Mouse (Mus musculus) cerebellum, postnatal 36 days (tissue): ENCODE results near the gene Spata16.

Experiments used
- DNase-seq, 2 experiments: peaks; one replicate each; pipeline ENCODE4 v3.0.0; 2021 to 2022; ENCODE audit warnings: mixed read lengths in 2 of 2

Spata16 gene

GRCm38 (mm10) chr3:26834178-26835050 lies 197.0 kb downstream of the Spata16 start:
- no peak for DNase-seq

GRCm38 (mm10) chr3:26835051-26835755 lies 197.8 kb downstream of the Spata16 start:
- no peak for DNase-seq

- DNase-seq: peak; percentile 26 to 27
These were observed 207.6 kb downstream of the Spata16 start for GRCm38 (mm10) chr3:26845041-26845440.

DNA sequence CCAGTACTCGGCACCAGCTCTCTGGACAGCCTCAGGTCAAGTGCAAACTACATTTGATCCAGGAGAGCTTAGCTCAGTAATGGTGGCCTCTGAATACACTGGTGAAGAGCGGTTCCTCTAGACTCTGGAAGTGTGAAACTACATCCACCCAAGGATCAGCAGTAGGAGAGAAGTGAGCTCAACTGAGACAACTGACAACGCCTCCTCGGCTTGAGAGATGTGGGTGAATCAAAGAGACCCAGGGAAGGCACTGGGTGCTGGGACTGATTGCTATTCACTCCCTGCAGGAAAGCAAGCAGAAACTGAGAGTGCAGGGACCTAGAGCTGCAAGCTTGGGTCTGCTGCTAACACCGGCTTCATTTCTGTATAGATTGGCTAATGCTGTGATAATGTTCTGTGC lies 210.5 kb downstream of the Spata16 start:
- DNase-seq: no peak

DNA sequence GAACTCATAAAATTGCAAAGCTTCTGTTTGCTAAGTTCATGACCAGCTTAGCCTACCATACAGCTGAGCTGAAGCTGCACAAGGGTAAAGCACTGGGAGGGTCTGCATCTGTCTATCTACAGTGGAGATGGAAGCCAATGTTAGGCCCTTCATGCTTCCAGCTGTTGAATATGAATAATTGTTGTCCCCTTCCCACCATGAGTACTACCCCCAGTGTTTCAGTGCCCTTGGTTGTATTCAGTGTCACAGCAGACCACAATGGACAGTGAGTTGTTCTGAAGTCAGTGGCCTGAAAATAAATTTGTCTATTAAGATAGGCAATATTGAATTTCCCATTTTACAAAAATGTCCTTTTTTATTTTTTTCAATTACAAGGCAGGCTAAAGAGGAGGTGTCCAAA lies 212.8 kb downstream of the Spata16 start:
- DNase-seq: no peak

DNA sequence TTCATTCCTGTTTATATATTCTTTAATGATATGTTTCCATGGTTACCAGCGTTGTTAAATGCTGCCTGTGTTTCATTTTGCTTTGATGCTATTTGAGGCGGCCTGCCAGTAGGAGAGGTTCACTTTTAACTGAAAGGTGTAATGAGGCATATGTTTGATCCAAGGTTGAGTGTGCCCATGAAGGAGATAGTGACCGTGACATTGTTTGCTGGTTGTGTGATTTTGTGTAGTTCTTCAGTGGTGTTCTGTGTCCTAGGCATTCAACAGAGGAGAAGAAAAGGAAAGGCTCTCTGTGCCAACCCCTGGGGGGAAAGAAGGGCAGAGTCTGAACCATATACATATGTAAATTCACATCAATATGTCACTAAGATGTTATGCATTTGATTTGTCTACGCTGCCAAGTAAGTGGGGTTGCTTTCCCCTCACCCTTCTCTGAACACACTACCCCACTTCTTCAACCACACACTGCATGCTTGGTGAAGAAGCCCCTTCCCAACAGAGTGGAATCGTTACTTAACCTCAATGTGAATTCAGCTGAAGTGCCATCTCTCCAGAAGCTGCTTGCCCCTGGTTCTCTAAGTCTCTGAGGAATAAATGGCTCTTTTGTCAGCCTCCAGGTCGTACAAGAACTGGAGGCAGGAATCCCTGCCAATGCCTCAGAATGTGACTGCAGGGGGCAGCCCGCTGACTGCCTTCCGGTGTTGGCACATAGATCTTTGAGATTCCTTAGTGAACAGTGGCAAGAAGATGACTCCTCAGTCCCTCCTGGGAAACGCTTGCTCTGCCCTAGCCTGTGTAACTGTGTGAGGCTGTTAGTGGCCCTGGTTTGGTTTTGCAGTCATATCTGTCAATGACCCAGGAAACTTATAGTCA lies 213.5 kb downstream of the Spata16 start:
- DNase-seq: peak in 1 of 2 experiments; percentile 11

DNA sequence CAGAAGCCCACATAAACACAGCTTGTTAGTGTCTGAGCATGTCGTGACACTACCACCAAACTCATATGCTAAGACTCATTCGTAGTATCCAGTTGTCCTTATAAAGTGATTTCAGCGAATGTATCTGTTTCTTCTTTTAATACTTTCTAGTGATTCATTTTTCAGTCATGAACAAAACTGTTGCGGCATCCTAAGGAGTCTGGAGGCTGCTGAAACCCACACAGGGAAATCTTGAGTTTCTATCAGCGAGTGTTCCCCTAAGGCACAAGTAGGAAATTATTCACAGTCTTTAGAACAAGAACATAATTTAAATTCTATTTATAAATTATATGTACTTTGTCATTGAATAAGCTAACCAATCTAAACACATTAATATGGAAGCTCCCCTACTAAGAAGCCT lies 216.1 kb downstream of the Spata16 start:
- no peak for DNase-seq

GRCm38 (mm10) chr3:26874706-26875105 lies 237.3 kb downstream of the Spata16 start:
- peak; percentile 7 to 9 for DNase-seq

DNA sequence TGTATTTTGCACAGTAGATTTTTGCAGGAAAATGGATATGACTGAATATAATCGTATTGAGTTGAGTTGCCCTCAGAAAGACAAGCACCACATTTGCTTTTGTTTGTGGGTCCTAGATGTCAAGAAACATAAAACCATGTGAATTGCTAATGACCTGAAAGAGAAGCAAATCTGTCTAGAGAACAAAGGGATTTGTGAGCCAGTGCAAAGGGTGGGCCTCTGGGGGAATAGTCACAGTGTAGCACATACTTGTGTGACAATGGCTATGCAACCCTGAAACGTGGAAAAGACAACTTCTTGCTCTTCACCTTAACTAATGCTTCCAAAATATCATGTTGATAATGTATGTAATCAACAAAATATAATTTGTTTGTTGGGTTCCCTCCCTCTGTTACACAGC lies 239.9 kb downstream of the Spata16 start:
- DNase-seq: no peak

DNA sequence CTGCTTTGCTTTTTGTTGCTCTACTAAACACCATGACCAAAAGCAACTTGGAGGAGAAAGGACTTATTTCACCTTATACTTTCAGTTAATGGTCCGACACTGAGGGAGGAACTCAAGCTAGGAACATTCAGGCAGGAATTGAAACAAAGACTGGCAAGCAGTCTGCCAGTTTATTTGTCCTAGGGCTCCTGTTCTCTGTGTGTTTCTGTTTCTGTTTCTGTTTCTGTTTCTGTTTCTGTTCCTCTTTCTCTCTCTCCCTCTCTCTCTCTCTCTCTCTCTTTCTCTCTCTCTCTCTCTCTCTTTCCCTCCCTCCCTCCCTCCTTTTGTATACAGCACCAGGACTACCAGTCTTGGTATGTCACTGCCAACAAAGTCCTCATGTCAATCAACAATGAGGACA lies 279.2 kb downstream of the Spata16 start:
- no peak for DNase-seq

DNA sequence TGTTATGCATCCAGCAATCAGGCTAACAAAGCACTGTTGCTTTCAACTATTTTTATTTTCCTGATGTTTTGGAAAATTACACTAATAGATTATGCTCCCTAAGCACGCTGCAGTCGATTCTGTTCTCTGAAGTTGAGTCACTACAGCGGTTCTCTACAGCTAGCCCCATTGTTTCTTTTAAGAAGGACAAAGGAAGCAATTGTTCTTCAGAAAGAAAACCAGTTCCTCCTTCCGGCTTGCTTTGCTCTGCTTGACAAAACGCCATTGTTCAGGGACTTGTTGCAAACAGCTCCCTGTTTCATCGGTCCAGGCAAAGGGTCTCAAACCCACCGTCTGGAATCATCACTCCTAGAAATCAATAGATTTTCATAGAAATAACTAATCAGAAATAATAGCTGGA lies 283.6 kb downstream of the Spata16 start:
- DNase-seq: no peak

- DNase-seq: no peak
These were observed 284.2 kb downstream of the Spata16 start for GRCm38 (mm10) chr3:26921576-26921975.

GRCm38 (mm10) chr3:26923391-26923790 lies 286.0 kb downstream of the Spata16 start:
- DNase-seq: no peak

GRCm38 (mm10) chr3:26924212-26924611 lies 286.8 kb downstream of the Spata16 start:
- no peak for DNase-seq

DNA sequence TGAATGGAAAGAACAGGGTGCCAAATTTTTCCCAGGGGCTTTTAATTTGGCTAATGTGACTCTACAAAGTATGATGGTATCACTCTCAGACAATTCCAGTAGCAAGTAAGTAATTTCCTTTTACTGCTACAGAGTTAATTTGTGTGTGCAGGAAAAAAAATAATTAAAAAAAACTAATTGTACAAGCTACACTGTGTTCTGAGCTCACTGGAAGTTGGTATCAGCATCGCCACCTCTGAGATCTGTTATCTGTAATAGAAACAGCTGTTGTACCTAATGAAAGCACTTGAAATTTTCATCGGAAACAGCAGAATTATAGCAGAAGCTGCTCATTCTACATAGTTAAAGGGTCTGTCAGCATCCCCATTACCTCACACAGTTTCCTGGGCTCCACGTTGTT lies 295.7 kb downstream of the Spata16 start:
- no peak for DNase-seq

DNA sequence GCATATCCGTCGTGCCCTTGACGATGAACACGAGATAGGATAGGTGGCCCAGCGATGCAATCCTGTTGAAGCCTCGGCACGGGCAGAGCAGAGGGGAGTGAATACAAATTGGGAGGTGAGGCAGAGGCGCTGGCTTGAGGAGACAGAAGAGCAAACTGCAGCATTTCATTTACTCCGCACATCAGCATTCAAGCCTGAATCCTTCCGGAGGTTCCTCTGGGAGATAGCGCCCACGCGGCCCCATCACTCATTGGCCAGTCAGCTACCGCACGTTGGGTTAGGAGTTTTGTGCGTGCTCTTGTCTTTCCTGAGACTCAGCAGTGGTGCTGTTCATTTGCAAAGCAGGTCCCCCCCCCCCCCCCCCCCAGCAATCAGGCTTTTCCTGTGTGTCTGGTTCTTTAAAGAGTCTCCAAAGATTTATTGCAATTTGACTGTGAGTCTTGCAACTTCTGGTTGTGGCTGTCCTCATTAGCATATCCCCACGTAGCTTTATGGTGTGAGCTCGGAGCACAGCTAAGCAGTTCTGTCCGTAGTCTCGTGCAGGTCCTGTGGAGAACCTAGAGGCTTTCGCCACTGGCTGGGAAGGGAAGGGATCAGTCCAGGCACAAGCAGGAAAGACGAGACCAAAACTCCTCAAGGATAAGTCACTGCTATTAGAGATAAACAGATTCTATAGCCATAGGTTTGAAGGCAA lies 299.6 kb downstream of the Spata16 start:
- no peak for DNase-seq

DNA sequence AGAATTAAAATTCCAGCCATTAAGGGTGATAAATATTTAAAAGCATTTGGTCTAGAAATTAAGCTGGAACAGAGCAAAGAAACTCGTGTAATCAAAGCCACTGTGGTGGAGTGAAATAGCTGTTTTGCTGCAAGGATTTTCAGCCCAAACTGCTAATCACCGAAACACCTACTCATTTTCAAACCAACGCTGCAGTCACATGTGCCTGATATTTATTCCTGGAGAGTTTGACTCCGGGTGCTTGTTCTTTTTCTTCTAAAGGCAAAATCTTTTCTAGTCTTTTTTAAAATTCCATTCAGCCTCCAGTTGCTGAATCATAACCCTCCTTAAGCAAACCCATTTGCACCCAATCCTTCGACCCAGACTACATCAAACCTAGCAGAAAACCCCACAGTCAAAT lies 329.4 kb downstream of the Spata16 start:
- no peak for DNase-seq

DNA sequence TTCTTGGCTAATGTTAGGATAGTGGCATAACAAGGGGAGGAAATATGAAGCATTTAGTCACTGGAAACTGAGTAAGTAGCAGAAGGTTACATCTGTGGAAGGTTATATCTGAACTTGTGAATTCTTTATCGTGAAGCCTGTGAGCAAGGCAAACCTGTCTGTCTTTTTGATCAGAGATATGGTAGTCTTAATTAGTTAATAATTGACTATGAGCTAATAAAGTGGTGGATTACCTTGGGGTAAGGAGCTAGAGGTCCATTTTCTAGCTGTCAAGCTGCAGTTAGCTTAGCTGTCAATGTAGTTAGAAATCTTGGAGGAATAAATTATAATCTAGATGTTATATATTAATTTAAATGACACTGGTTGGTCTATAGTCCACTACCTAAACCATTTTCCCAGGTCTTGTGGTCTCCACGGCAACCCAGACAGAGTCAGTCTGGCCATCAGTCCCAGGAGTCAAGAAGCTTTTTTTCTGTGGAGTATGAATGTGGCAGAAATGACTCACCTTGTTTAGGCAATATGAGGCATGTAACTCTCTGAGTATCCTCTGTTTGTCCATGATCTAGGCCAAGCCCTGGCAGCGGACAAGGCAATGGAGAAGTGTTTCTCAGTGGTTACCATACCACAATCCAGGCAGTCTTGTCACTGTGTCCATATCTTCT lies 331.6 kb downstream of the Spata16 start:
- DNase-seq: no peak

DNA sequence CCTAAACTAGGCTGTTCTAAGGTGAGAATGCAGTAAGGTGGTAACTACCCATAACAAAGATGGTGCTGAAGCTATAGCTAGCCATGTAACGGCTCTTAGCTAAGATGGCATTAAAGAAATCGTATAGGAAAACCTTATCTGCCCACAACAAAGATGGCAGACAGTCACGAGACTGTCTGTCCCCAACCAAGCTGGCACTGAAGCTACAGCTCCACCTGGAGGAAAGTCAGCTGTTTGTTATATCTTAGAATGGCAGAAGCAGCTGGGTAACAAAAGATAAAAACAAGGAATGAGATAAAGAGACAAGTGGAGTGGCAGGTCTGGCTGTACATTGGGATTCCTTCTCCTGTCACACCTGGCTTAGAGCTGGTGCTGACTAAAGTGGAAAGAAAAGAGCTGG lies 333.1 kb downstream of the Spata16 start:
- no peak for DNase-seq

DNA sequence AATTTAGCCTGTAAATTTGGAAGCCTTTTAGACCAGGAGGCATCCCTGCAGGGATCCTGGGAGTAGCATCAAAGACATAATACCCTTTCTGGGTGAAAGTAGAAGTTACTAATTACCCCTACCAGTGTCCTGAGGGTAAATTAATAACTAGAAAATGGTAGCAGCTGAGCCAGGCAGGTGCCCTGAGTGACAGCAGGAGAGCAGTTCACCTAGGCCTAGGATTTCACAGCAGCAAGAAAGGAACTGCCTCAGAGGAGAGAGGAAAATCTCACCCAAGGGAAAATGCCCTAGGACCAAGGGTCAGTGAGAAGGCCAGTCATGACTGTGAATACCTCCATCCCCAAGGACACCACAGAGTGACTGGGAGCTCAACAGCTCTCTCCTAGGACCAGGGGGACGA lies 333.9 kb downstream of the Spata16 start:
- no peak for DNase-seq

DNA sequence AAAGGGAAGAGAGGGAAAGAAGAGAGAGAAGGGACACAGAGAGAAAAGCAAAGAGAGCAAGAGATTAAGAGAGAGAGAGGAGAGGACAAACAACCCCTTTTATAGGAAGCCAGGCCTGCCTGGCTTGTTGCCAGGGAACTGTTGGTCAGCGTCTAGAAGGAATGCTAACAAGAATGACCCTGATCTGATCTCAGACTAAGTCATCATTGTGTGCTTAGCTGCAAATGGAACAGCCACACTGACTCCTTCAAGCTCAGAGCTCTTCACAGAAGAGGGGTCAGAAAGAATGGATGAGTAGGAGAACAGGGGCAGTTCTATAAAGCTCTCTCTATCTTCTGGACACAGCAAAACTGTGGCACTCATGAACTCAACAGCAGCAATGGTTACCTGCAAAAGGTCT lies 334.7 kb downstream of the Spata16 start:
- DNase-seq: no peak

GRCm38 (mm10) chr3:26979603-26980002 lies 342.2 kb downstream of the Spata16 start:
- DNase-seq: no peak
